Mouse (Mus musculus): Measurements from ENCODE around the gene Zfp26.
A peak's percentile ranks its signal among the peaks of the same experiment; 100 is the strongest.

DNA sequence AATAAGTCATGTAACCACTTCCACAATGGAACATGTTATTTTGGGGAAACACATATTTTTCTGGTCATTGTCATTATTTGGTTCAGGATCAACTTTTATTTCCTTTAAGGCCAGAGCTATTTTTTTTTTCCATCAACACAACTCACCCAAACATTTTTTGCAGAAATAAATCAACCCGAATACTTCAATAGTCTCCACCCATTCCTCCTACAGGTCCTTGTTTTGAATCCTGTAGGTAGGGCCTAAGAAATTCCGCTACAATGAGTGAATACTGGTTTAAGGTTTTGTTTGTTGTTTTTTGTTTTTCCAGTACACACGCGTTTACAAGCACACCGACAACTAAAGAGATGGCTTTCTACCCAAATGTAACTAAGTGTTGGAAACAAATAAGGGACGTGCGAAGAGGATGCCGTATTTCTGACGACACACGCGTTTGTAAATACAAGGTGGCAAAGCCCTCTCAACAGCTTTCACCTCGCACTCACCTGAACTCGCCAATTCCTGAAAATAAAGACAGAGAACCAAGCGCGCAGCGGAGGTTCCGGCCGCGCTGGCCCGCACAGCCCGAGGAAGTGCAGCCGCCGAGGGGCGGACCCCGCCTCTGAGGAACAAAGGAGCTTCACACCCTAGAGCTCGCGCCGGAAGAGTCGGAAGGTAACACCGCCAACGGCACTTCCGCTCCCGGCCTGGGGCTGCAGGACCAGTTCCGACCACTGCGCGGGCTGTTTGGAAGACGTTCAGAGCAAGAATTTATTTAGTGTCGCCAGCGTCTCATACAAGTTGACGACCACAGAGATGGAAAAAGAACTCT lies 75.2 kb downstream of the Zfp26 start, which contains the start of gene Zfp560:
- TF ChIP-seq CTCF (IDR thresholded peaks at IDR 0.05; ENCODE audit: borderline replicate concordance, insufficient read depth, low read length) = no peak
- TF ChIP-seq POLR2A (IDR thresholded peaks at IDR 0.05; ENCODE audit: low read depth, low read length) = peak; percentile 68; the same call in 1 of the 2 replicates
